Mouse (Mus musculus): ENCODE measurements around the gene Tmem37. TPM values are rescaled to one million over a fixed set of nuclear protein-coding genes. Genes with fewer than 3 reads are reported as not detected.

Tmem37 gene
- total and polyA plus RNA-seq, 3 experiments, result 5.6 to 9.0 (median 7.5) TPM

DNA sequence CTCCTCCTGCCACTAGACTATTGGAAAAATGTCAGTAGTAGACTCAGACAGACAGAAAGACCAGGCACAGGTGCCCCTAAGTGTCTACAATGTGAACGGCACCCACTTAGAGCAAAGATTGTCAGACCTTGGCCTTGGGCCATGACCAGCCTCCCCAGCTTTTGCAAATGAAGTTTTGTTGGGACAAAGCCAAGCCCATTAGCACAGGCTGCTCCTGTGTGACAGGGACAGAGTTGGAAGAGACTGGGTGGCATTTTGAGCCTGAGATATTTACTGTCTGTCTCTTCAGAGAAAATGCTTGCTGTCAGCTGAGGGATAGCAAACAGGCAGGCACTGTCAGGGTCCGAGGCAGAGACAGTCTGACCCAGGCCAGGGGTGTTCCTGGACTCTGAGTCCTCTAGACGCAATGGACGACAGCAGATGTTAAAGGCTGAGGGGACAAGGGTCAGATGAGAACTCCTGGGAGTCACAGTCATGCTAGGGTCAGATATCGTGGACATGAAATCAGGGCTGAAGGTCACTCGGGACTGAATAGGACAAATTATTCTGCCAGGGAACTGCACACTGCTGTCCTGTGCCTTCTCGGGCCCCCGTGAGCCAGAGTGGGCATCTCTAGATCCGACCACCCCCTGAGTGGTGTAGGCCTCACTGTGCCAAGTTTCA is 36.7 kb downstream of the Tmem37 start:
- no peaks in the 10 kb centered on the region for H3K27me3 ChIP-seq (ENCODE audit: control insufficient read depth, insufficient read depth, low read length)
- no peaks in the 10 kb centered on the region for H3K36me3 ChIP-seq (ENCODE audit: control insufficient read depth, insufficient read depth, low read length)
- H3K79me2 ChIP-seq (replicated peaks; ENCODE audit: control insufficient read depth, insufficient read depth, low read length), result no peaks in the 10 kb centered on the region
- TF ChIP-seq POLR2A (IDR thresholded peaks at IDR 0.05; ENCODE audit: insufficient read depth, low read depth, low read length) (no peak), EP300 (IDR thresholded peaks at IDR 0.05; ENCODE audit: insufficient read depth, low read depth, low read length) (no peak), CTCF (IDR thresholded peaks at IDR 0.05) (no peak)
- no peak overlapping the region for H3K9ac ChIP-seq (ENCODE audit: low read depth, low read length)
- DNase-seq, result no peak
- H3K27ac ChIP-seq, result no peak overlapping the region
- WGBS, result 56% methylated on average over 9 of the region's 9 CpGs
- H3K4me3 ChIP-seq, result no peak overlapping the region
- intact Hi-C loops (cut with DNase I), result no loop called here
- no peaks in the 10 kb centered on the region for H3K4me1 ChIP-seq (ENCODE audit: control insufficient read depth, insufficient read depth, low read length)

DNA sequence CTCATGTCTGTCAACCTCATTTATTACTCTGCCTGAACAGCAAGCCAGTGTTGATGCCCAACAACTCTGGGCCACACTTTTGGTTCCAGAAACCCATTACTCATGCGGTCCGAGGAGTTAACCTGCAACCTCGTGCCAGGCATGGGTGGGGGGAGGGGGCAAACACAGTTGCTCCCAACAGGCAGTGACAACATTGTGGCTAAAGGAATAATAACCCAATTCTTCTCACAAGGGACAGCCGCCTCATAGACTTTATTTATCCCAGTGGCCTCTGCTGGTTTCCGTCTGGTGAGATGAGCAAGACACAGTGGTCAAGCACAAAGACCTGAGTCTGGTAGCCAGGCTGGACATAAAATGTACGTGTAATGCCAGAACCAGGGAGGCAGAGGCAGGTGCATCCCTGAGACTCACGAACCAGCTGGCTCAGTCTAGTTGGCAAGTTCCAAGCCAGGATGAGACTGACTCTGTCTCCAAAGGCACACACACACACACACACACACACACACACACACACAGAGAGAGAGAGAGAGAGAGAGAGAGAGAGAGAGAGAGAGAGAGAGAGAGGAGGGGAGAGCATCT is 38.3 kb downstream of the Tmem37 start:
- intact Hi-C loops (cut with DNase I), result no loop called here
- WGBS, result 78% methylated on average over 7 of the region's 7 CpGs
- Histone ChIP-seq H3K36me3 (ENCODE audit: control insufficient read depth, insufficient read depth, low read length) (no peaks in the 10 kb centered on the region), H3K4me1 (ENCODE audit: control insufficient read depth, insufficient read depth, low read length) (no peaks in the 10 kb centered on the region), H3K79me2 (replicated peaks; ENCODE audit: control insufficient read depth, insufficient read depth, low read length) (no peaks in the 10 kb centered on the region), H3K27ac (no peak overlapping the region), H3K27me3 (ENCODE audit: control insufficient read depth, insufficient read depth, low read length) (no peaks in the 10 kb centered on the region), H3K9ac (ENCODE audit: low read depth, low read length) (no peak overlapping the region), H3K4me3 (no peak overlapping the region)
- DNase-seq, result no peak
- no peak for TF ChIP-seq EP300 (IDR thresholded peaks at IDR 0.05; ENCODE audit: insufficient read depth, low read depth, low read length)
- no peak for TF ChIP-seq CTCF (IDR thresholded peaks at IDR 0.05)
- TF ChIP-seq POLR2A (IDR thresholded peaks at IDR 0.05; ENCODE audit: insufficient read depth, low read depth, low read length), result no peak

DNA sequence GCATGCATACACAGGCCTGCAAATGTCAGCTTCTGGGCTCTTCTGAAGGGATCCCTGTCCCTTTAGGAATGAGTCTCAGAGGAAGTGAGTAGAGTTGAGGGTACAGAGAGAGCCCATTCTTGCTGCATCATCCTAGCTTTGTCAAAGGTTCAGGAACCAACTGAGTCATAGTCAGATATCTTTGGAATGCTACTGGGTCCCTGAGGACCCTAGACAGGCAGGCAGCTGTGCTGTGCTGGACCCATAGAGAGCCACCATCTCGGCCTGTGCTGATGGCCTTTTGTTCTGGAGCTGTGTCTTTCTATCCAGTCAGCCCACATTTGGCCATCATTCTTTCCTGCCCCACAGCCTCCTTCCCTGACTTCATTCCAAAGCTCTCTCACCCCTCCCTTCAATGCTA is 39.1 kb downstream of the Tmem37 start:
- intact Hi-C loops (cut with DNase I), result loop anchor here (5.0 kb wide), 1 partner anchor 118 kb away; no protein-coding TSS in a partner anchor
- Histone ChIP-seq H3K36me3 (ENCODE audit: control insufficient read depth, insufficient read depth, low read length) (no peaks in the 10 kb centered on the region), H3K79me2 (replicated peaks; ENCODE audit: control insufficient read depth, insufficient read depth, low read length) (no peaks in the 10 kb centered on the region), H3K27ac (no peak overlapping the region), H3K27me3 (ENCODE audit: control insufficient read depth, insufficient read depth, low read length) (no peaks in the 10 kb centered on the region), H3K9ac (ENCODE audit: low read depth, low read length) (no peak overlapping the region), H3K4me3 (no peak overlapping the region), H3K4me1 (ENCODE audit: control insufficient read depth, insufficient read depth, low read length) (no peaks in the 10 kb centered on the region)
- DNase-seq, result no peak
- TF ChIP-seq POLR2A (IDR thresholded peaks at IDR 0.05; ENCODE audit: insufficient read depth, low read depth, low read length) (no peak), CTCF (IDR thresholded peaks at IDR 0.05) (no peak), EP300 (IDR thresholded peaks at IDR 0.05; ENCODE audit: insufficient read depth, low read depth, low read length) (no peak)
- WGBS, result 41% methylated on average over 1 of the region's 1 CpGs

DNA sequence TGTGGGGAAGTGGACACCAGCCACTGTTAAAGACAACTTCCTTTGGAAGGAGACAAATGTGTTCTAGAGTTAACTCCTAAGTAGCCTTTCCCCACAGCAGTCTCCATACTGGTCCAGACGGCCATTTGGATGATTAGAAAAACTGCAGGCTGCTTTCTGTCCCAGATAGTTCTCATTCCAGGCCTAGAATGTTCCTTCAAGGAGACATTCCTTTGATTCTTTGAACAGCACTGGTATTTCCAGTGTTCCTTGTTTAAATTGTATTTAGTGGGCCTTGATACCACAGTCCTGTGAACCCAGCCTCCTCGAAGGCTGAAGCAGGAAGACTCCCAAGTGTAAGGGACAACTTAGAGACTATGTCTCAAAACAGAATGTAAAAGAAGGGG is 40.4 kb downstream of the Tmem37 start:
- no peaks in the 10 kb centered on the region for H3K27me3 ChIP-seq (ENCODE audit: control insufficient read depth, insufficient read depth, low read length)
- no peak for DNase-seq
- intact Hi-C loops (cut with DNase I), result loop anchor here (1.0 to 5.0 kb wide), 2 partner anchors 60 to 119 kb away; no protein-coding TSS in a partner anchor
- no peaks in the 10 kb centered on the region for H3K36me3 ChIP-seq (ENCODE audit: control insufficient read depth, insufficient read depth, low read length)
- no peak overlapping the region for H3K4me3 ChIP-seq
- no peaks in the 10 kb centered on the region for H3K79me2 ChIP-seq (replicated peaks; ENCODE audit: control insufficient read depth, insufficient read depth, low read length)
- H3K27ac ChIP-seq, result no peak overlapping the region
- 86% methylated on average over 2 of the region's 2 CpGs for WGBS
- H3K4me1 ChIP-seq (ENCODE audit: control insufficient read depth, insufficient read depth, low read length), result no peaks in the 10 kb centered on the region
- TF ChIP-seq CTCF (IDR thresholded peaks at IDR 0.05) (no peak), POLR2A (IDR thresholded peaks at IDR 0.05; ENCODE audit: insufficient read depth, low read depth, low read length) (no peak), EP300 (IDR thresholded peaks at IDR 0.05; ENCODE audit: insufficient read depth, low read depth, low read length) (no peak)
- no peak overlapping the region for H3K9ac ChIP-seq (ENCODE audit: low read depth, low read length)

DNA sequence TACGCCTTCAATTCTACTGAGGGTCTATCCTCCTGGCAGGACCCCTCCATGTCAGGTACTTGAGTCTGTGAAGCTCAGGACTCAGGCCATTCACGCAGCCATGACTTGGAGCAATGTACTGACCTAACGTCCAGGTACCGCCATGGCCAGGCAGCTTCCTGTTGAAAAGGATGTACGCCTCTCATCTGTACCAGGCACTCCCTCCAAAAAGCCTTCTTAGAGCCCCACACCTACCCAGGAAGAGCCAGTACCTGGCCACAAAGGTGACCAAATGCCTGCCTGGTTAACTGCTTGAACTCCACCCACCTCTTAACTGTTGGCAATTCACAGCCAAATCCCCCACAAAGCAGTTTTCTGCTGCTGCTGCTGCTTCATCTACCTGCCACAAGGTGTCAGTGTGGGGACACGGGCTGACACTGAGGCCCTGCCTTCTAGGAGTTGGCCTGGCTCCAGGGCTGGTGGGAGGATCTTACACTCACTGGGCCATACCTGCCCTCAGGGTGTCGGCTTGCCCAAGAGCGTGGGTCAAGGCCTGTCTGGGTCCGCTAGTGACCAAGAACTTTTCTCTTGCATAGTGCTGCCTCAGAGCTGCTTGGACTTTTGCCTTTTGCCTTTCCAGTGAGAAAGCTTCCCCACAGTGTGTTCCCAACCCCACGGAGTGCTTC is 40.9 kb downstream of the Tmem37 start:
- TF ChIP-seq EP300 (IDR thresholded peaks at IDR 0.05; ENCODE audit: insufficient read depth, low read depth, low read length) (peak; percentile 70; the same call in 1 of the 2 replicates), POLR2A (IDR thresholded peaks at IDR 0.05; ENCODE audit: insufficient read depth, low read depth, low read length) (no peak), CTCF (IDR thresholded peaks at IDR 0.05) (peak; percentile 90)
- DNase-seq, result peak; percentile 75 to 79
- no peaks in the 10 kb centered on the region for H3K27me3 ChIP-seq (ENCODE audit: control insufficient read depth, insufficient read depth, low read length)
- no peak overlapping the region for H3K27ac ChIP-seq
- WGBS, result 35% methylated on average over 10 of the region's 10 CpGs
- H3K4me1 ChIP-seq (ENCODE audit: control insufficient read depth, insufficient read depth, low read length), result no peaks in the 10 kb centered on the region
- intact Hi-C loops (cut with DNase I), result loop anchor here (1.0 to 5.0 kb wide), 2 partner anchors 60 to 119 kb away; no protein-coding TSS in a partner anchor
- H3K79me2 ChIP-seq (replicated peaks; ENCODE audit: control insufficient read depth, insufficient read depth, low read length), result no peaks in the 10 kb centered on the region
- H3K9ac ChIP-seq (ENCODE audit: low read depth, low read length), result no peak overlapping the region
- H3K4me3 ChIP-seq, result no peak overlapping the region
- no peaks in the 10 kb centered on the region for H3K36me3 ChIP-seq (ENCODE audit: control insufficient read depth, insufficient read depth, low read length)

DNA sequence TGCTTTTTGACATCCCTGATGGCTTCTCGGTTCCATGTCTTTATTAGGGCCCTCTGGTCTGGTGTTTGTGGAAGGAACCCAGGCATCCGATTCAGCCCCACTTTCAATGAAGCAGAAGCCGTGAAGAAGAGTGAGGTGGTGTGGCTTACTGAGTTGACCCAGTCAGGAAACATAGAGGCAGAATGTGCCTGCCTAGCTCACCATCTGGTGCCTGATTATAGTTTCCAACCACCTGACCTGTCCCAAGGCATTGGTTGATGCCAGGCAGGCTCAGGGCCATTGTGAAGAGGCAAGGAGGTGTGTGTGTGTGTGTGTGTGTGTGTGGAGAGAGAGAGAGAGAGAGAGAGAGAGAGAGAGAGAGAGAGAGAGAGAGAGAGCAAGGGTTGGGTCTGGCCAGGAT is 43.4 kb downstream of the Tmem37 start:
- intact Hi-C loops (cut with DNase I), result loop anchor here (5.0 kb wide), 1 partner anchor 122 kb away; no protein-coding TSS in a partner anchor
- H3K4me1 ChIP-seq (ENCODE audit: control insufficient read depth, insufficient read depth, low read length), result no peaks in the 10 kb centered on the region
- H3K4me3 ChIP-seq, result no peak overlapping the region
- TF ChIP-seq EP300 (IDR thresholded peaks at IDR 0.05; ENCODE audit: insufficient read depth, low read depth, low read length), result no peak
- no peak for TF ChIP-seq CTCF (IDR thresholded peaks at IDR 0.05)
- no peak for TF ChIP-seq POLR2A (IDR thresholded peaks at IDR 0.05; ENCODE audit: insufficient read depth, low read depth, low read length)
- no peak overlapping the region for H3K9ac ChIP-seq (ENCODE audit: low read depth, low read length)
- no peaks in the 10 kb centered on the region for H3K36me3 ChIP-seq (ENCODE audit: control insufficient read depth, insufficient read depth, low read length)
- 79% methylated on average over 3 of the region's 3 CpGs for whole genome bisulfite sequencing
- H3K27me3 ChIP-seq (ENCODE audit: control insufficient read depth, insufficient read depth, low read length), result no peaks in the 10 kb centered on the region
- DNase-seq, result no peak
- no peak overlapping the region for H3K27ac ChIP-seq
- H3K79me2 ChIP-seq (replicated peaks; ENCODE audit: control insufficient read depth, insufficient read depth, low read length), result no peaks in the 10 kb centered on the region
